Mouse (Mus musculus): ENCODE measurements around the gene Siah1b. TPM values are rescaled to one million over a fixed set of nuclear protein-coding genes. Genes with fewer than 3 reads are reported as not detected.

Gene Siah1b
- 14.0 and 21.3 TPM in 2 replicates for total RNA-seq (2014; fragmentation: Nextera tagmentation)
- 11.4 and 19.9 TPM in 2 replicates for total RNA-seq (2017)

DNA sequence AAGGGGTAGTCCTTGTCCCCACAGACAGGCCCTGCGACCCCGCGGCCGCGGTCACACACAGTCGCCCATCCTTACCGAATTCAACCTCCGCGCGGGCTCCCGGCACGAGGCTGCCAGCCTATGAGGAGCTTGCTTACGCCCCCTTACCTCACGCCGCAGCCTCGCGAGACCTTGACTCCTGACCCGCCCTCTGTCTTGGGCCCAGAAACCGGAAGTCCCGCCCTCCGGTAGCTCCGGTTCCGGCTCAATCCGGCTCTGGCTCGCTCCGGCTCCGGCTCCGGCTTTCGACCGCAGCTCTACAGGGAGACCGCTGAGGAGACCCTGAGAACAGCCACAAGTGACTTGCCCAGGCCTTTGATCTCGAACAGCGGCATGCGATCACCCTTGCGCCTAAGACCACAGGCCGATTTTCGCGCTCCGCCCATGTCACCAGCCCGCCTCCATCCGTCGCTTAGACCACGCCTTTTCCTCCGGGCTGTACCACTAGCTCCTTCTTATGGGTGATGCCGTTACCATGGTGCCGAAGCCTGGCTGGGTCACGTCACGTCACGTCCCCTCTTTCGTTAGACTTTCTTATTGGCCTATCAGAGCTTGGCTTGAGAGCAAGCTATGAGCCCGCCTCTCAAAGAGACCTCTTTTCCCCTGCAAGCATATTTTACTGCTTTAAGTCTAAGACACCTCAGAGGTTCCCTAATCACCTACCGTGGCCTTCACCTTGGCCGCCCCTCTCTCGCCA is at the start of gene Siah1b:
Gene Siah1b, minus strand, starts transcription at position 454 of the 736 bp plus-strand sequence.
- ATAC-seq (replicated peaks; ENCODE audit: low FRiP score, low TSS enrichment, poor library complexity, severe bottlenecking) = peak; percentile 98

DNA sequence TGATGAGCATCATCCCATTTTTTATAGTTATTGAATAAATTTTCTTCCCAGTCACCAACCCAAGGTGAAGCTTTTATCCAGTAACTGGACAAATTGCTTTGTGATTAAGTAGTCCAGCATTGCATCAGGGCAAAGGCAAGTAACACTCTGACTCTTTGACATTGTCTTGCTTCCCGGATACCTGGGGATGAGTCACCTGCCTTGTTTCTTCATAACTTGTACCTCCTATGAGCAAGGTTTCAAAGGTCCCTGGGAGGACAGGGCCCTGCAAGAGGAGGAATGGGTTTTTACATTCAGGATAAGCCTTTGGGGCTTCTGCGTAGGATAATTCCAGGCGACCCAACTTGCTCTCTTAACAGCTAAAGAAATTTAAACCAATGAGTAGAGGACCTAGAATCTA is 47.6 kb upstream of the Siah1b start:
- ATAC-seq (replicated peaks; ENCODE audit: low FRiP score, low TSS enrichment, poor library complexity, severe bottlenecking) = no peak

DNA sequence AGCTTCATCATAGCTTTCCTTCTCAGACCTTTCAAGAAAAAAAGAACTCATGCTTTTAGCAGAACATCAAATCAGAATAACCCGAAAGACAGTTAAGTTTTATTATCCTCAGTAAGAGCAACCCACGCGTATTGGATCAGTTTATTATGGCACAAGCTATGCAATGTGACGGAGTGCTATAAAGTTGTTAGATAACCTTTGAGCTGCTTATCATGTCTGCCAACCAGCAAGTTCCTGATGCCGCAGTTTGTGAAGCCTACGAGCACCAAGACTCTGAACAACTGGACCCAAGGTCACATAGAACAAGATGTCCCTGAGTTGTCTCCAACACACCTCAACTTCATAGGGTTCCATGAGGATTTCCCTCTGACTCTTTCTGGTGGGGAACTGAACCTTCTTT is 37.5 kb upstream of the Siah1b start:
- no peak for ATAC-seq (replicated peaks; ENCODE audit: low FRiP score, low TSS enrichment, poor library complexity, severe bottlenecking)

DNA sequence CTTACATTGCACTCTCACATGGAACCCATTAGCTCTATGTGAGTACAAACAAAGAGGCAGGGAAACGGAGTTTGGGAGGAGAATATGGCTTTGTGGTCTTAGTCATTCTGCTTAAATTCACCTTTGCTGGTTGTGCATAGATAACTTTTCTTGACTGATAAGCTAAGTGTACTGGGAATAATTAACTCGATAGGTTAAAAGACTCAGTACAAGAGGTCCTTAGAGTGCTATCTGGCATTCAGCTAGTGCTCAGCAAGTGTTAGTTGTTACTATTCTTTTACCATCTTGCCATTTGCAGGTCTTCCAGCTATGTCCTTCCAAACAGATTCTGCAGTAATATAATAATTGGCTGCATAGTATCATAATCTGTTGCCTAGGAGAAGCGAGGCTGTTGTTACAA is 34.9 kb upstream of the Siah1b start:
- no peak for ATAC-seq (replicated peaks; ENCODE audit: low FRiP score, low TSS enrichment, poor library complexity, severe bottlenecking)

DNA sequence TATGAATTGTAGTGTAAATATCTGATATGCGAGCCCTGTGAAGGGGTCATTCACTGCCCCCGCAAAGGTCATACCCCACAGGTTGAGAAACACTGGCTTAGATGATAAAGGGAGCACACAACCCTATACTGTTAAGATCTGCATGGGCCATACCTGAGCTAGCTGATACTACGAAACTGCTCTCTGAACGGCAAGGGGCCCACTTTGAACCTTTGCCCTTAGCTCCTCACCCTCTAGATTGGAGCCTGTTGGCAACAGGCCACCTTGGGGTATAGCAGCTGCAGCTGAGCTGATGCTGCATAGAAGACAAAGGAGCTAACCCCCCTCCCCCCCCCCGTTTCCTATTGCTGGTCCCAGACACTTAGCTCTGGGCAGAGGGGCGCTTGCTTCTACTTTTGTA is 26.4 kb upstream of the Siah1b start:
- peak; percentile 50; the same call in 1 of the 2 replicates for ATAC-seq (replicated peaks; ENCODE audit: low FRiP score, low TSS enrichment, poor library complexity, severe bottlenecking)

DNA sequence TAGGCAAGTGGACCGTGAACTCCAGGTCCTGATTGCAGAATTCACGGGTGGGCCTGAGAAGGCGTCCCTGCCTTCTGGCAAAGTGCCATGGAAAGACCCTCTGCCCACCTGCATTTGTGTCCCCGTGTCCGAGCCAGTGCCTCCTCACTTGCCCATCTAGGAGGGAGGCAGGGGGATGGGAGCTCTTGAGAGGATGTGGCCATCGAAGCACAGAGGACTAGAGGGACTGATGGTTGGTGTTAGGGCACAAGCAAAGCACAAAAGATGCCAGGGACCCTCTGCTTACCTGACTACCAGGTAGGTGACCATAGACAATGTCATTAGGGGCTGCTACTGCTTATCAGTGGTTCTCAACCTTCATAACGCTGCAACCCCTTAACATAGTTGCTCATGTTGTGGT is 25.9 kb upstream of the Siah1b start:
- ATAC-seq (replicated peaks; ENCODE audit: low FRiP score, low TSS enrichment, poor library complexity, severe bottlenecking) = no peak

DNA sequence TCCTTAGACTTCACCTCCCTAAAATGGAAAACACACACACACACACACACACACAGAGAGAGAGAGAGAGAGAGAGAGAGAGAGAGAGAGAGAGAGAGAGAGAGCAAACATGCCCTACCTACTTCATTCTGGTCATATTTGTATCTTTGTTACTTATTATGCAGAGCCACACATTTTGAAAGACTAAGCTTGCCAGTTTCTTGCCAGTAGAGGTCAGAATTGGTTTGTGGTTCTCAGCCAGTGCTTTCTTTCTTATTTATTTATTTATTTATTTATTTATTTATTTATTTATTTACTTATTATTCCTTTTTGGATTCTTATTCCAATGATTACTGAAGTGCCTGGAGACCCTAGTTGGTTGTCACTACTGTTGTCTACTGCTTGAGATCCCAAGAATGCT is 25.2 kb upstream of the Siah1b start:
- no peak for ATAC-seq (replicated peaks; ENCODE audit: low FRiP score, low TSS enrichment, poor library complexity, severe bottlenecking)

DNA sequence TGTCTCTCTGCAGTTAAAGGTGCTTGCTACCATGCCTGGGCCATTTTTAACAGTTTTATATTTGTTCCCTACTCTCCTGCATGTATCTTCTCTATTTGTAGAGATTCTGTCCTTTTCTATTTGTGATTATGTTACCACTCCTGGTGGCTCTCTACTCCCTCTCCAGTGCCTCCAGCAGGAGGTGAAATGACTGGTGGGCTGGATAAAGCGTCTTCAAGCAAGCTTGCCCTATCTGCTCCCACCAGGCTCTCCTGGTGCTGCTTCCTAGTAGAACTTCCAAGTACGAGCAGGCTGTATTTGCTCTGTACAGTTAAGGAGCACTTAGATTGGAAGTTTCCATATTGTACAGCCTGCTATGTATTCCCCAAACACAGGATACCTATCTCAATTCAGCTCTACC is 19.5 kb upstream of the Siah1b start:
- peak; percentile 56 for ATAC-seq (replicated peaks; ENCODE audit: low FRiP score, low TSS enrichment, poor library complexity, severe bottlenecking)

DNA sequence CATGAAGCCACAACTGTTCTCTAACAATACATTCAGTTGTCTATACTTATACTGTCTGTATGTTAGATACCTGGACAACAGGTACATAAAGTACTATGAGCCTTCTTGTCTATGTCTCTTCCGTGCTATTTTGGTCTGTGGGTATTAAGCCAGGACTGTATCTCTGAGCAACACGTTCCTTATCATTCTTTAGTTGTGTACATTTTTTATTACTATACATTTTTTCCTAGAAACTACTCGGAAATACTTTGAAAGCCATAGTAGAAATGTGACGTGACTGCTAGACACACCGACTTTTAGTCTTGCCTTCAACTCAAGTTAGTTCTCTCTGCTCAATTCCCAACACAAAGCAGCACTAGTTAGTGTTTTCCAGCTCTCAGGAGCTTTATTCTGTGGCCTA is 17.1 kb upstream of the Siah1b start:
- ATAC-seq (replicated peaks; ENCODE audit: low FRiP score, low TSS enrichment, poor library complexity, severe bottlenecking) = 0 out of 2 replicates have a peak, but pooled peaks have one; percentile 20

DNA sequence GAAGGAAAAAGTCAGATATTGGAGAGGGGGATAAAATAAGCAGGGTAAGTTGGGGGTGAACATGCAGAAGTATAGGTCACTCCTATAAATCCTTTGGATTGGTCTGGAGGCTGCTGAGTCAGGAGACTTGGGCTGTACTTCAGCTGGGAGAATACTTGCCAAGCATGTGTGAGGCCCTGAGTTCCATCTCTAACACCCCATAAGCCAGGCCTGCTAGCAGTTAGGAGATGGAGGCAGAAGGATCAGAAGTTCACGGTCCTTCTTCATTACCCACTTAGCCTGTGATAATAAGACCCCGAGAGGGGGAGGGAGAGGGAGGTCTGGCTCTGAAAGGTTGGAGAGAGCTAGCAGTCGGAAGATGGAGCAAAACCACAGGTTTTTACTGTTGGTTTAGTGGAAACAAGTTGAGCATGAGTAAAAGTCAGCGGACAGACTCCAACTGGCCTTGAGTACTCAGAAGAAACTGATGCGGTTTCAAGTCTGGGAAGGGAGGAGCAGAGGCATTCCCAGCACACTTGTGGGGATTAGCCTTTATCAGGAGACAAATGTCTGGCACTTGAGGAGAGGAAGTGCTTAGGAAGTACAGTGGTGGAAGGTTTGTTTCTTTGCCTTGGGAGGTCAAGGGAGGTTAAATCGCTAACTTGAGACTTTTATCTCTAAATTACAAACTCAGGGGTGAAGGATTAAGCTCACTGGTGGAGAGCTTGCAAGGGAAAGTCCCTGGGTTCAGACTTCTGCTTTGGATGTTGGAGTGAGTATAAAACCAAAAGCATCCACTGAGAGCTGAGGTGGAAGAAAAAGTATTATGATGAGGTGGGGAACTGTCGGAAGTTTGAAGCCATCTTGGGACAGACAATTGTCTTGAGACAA is 16.2 kb upstream of the Siah1b start:
- ATAC-seq (replicated peaks; ENCODE audit: low FRiP score, low TSS enrichment, poor library complexity, severe bottlenecking) = peak; percentile 38; the same call in 1 of the 2 replicates

DNA sequence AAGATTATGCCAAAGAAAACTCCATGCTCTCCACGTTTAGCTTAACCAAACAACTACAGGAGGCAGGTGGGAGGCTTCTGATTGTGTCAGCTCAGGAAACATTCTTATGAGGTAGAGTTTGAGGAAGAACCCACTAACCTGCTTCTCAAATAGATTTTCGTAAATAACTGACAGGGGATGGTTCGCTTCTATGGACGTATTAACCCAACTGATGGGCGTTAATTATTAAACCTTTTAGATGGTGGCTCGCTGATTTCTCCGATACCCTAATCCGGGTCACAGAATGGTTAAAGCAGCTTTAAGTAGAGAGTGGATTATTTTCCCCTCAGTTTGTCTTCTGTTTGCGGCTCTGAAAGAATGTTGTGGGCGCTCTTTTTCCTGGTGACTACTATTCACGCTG is 13.6 kb upstream of the Siah1b start:
- no peak for ATAC-seq (replicated peaks; ENCODE audit: low FRiP score, low TSS enrichment, poor library complexity, severe bottlenecking)

DNA sequence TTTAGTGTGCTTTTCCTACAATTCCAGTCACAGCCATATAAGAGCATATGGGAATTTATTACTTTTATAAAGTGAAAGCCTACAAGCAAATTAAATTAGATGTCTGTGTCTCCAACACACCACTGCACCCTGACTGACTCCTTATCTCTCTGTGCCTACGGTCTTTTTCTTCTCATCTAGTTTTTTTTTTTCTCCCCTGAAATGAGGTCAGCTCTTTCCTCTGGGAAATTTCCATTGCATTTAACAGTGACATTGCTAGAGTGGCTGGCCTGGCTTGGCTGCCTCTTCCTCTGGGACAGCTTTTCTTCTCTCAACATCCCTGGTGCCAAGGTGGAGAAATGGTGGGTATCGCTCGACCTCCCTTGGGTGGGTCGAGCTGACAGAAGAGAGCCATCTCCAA is 12.3 kb upstream of the Siah1b start, which contains the start of gene Cltrn:
Gene Cltrn, plus strand, starts transcription at position 249 of the 400 bp plus-strand sequence.
- peak; percentile 14; the same call in 1 of the 2 replicates for ATAC-seq (replicated peaks; ENCODE audit: low FRiP score, low TSS enrichment, poor library complexity, severe bottlenecking)

DNA sequence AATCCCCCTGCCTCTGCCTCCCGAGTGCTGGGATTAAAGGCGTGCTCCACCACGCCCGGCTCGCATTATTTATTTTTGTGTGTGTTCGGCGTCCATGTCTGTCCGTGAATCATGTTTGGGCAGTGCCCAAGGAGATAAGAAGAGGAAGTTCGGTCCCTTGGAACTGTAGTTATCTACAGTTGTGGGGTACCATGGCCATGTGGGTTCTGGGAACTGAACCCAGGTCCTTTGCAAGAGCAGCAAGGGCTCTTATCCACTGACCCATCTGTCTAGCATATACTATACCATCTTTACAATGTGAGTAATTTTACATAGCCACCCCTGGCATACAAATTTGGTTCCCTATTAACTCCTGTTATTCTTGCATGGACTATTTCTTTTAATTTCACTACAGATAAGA is 5.7 kb upstream of the Siah1b start:
- ATAC-seq (replicated peaks; ENCODE audit: low FRiP score, low TSS enrichment, poor library complexity, severe bottlenecking) = peak; percentile 78

DNA sequence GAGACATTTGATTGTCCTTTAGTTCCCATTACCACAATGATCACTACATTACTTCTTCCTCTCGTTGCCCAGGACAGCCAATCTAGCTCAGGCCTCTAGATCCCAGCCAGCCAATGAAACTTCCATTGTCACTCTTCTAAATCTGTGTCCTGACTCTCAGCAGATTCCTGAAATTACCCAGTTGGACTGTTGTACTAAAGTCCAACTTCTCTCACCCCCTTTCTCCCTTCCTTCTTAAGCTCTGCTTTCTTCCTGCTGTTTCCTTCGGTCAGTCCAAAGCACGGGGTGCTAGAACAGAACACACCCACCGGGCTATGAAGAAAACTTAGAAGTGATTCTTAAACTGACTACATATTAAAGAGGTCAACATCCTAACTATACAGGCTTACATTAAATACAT is 7.3 kb downstream of the Siah1b start:
- ATAC-seq (replicated peaks; ENCODE audit: low FRiP score, low TSS enrichment, poor library complexity, severe bottlenecking) = no peak

DNA sequence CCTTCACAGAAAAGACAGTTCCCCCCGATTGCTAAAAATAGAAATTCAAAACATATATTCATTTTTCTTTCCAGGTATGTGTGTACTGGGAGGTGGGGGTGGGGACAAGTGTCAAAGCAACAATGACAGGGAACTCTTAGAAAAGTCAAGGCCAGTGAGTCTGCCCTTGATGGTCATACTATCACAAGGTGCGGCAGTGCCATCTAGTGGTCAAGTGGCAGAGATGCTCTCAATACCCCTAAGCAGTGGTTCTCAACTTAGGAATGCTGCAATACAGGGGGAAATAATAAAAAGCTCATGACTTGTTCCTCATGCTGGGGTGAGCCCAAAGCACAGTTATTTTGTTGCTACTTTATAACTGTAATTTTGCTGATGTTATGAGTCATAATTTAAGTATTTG is 10.1 kb downstream of the Siah1b start:
- ATAC-seq (replicated peaks; ENCODE audit: low FRiP score, low TSS enrichment, poor library complexity, severe bottlenecking) = peak; percentile 95

DNA sequence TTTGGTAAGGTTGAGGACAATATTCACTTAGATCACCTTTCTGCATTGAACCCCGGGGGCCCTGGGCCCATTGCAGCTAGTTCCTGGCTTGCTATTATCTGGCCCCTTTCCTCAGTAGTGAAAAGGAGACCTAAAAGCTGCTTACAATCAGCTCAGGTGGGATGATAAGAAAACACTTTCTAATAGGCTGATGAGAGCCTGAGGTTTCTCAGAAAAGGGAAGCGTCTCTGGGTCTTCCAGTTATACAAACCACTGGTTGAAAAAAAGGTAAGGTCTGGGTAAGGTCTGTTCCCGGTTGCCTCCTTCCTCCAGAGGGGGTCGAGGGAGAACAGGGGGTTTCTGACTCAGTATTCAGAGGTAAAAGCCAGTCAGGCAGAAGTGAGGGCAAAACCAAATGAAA is 17.2 kb downstream of the Siah1b start:
- ATAC-seq (replicated peaks; ENCODE audit: low FRiP score, low TSS enrichment, poor library complexity, severe bottlenecking) = no peak

DNA sequence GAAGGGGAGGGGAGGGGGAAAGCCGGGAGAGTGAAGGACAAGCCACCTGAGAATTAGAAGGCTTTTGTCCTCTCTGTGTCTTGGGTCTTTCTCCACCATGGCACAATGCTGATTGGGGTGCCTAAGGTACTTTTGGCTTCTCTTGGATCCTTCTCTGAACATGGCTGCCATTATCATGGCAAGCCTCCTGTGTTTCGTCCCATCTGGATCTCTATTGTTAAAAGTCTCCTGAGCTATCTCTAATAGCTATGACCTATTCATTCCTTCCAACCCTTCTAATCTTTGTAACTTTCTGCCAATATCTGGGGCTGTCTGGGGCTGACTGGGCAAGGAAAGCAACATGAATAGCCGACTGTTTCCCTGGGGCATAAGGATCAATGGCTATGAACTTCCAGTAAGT is 17.8 kb downstream of the Siah1b start:
- ATAC-seq (replicated peaks; ENCODE audit: low FRiP score, low TSS enrichment, poor library complexity, severe bottlenecking) = peak; percentile 79

DNA sequence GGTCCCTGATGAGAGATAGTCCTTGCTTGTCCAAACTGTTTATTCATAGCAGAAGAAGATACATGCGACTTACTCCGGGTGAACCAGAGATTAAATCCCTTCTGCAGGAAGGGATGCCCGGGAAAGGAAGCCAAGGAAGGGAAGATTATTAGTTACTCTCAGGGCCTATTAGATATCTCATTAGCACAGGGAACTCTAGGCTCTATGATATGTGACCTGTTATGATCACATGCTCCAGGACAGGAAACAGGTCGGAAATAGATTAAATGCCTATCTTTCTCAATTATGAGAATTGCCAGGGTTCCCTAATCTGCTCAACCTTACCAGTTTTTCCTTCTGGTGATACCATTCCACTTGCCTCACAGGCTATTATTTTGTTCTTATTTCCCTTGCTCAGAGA is 20.6 kb downstream of the Siah1b start:
- ATAC-seq (replicated peaks; ENCODE audit: low FRiP score, low TSS enrichment, poor library complexity, severe bottlenecking) = peak; percentile 87

DNA sequence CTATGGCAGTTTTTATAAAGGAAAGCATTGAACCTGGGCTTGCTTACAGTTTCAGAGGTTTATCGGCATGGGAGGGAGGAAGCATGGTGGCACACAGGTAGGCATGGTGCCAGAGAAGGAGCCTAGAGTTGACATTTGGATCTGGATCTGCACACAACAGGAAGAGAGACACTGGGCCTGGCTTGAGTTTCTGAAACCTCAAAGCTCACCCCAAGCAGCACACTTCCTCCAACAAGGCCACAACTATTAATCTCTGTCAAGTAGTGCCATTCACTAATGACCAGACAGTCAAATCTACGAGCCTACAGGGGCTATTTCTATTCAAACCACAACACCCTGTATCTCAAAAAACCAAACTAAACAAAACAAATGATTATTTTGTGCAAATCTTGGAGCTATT is 29.6 kb downstream of the Siah1b start:
- ATAC-seq (replicated peaks; ENCODE audit: low FRiP score, low TSS enrichment, poor library complexity, severe bottlenecking) = no peak

DNA sequence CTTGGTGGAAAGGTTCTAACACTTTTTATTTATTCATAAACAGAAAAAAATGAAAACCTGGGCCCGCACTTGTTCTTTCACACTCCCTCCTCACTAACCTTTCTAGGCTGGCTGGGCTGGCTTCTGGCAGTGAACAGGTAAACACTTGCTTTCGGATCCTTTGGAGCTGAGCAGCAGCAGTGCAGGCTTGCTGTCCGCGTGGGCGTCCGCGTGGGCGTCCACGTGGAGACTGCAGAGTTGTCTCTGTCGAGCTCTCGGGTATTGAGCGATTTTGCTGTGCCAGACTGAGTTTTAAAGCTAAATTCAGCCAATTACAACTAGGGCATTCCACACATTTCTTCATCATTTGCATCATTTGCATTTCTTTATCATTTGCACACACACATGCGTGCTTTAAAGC is 34.2 kb downstream of the Siah1b start:
- no peak for ATAC-seq (replicated peaks; ENCODE audit: low FRiP score, low TSS enrichment, poor library complexity, severe bottlenecking)

DNA sequence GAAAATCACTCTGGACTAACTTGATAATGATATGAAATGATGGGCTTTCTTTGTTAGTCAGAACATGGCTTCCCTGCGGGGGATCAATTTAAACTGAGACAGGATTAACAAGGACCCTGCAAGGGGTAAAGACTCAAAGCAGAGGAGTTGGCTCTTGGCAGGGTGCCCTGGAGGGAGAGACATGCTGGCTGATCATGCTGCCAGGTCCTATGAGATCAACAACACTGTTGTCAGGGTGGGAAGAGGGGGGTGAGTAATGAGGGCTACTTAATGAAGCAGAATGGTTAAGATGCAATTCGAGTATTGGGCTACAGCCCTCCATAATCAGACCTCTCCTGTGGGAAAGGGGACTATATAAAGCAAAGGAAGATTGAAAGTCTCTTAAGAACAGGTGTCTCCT is 37.4 kb downstream of the Siah1b start:
- ATAC-seq (replicated peaks; ENCODE audit: low FRiP score, low TSS enrichment, poor library complexity, severe bottlenecking) = no peak
